Mouse (Mus musculus): ENCODE measurements at regions not wholly inside any gene's neighbourhood (a gene's known extent, or its start where the extent isn't known, plus 50 kb on each side); places are given as distances from the start of the nearest gene placed in this dataset.

GRCm38 (mm10) chr2:159232266-159232665 is 437.7 kb downstream of the Dhx35 start:
- no peaks in the 10 kb centered on the region for H3K4me1 ChIP-seq (ENCODE audit: control insufficient read depth, insufficient read depth, low read length)
- no peak overlapping the region for H3K27ac ChIP-seq (ENCODE audit: insufficient read depth, low read length)
- TF ChIP-seq CTCF (IDR thresholded peaks at IDR 0.05; ENCODE audit: extremely low read depth, insufficient read depth, low read length) (no peak), POLR2A (IDR thresholded peaks at IDR 0.05; ENCODE audit: extremely low read depth, insufficient read depth, low read length) (no peak)
- no peak overlapping the region for H3K4me3 ChIP-seq (ENCODE audit: insufficient read depth, low read length)

- H3K4me3 ChIP-seq (ENCODE audit: insufficient read depth, low read length) = no peak overlapping the region
- H3K27ac ChIP-seq (ENCODE audit: insufficient read depth, low read length) = no peak overlapping the region
- no peak for TF ChIP-seq POLR2A (IDR thresholded peaks at IDR 0.05; ENCODE audit: extremely low read depth, insufficient read depth, low read length)
- no peak for TF ChIP-seq CTCF (IDR thresholded peaks at IDR 0.05; ENCODE audit: extremely low read depth, insufficient read depth, low read length)
- no peaks in the 10 kb centered on the region for H3K4me1 ChIP-seq (ENCODE audit: control insufficient read depth, insufficient read depth, low read length)
Measured at GRCm38 (mm10) chr2:159235000-159235399, 440.4 kb downstream of the Dhx35 start.

GRCm38 (mm10) chr2:159250065-159250464 is 455.5 kb downstream of the Dhx35 start:
- no peak overlapping the region for H3K4me3 ChIP-seq (ENCODE audit: insufficient read depth, low read length)
- H3K27ac ChIP-seq (ENCODE audit: insufficient read depth, low read length) = no peak overlapping the region
- H3K4me1 ChIP-seq (ENCODE audit: control insufficient read depth, insufficient read depth, low read length) = no peaks in the 10 kb centered on the region
- TF ChIP-seq POLR2A (IDR thresholded peaks at IDR 0.05; ENCODE audit: extremely low read depth, insufficient read depth, low read length) = no peak
- no peak for TF ChIP-seq CTCF (IDR thresholded peaks at IDR 0.05; ENCODE audit: extremely low read depth, insufficient read depth, low read length)

GRCm38 (mm10) chr2:159250993-159251665 is 456.5 kb downstream of the Dhx35 start:
- Histone ChIP-seq H3K4me1 (ENCODE audit: control insufficient read depth, insufficient read depth, low read length) (no peaks in the 10 kb centered on the region), H3K4me3 (ENCODE audit: insufficient read depth, low read length) (no peak overlapping the region), H3K27ac (ENCODE audit: insufficient read depth, low read length) (no peak overlapping the region)
- TF ChIP-seq POLR2A (IDR thresholded peaks at IDR 0.05; ENCODE audit: extremely low read depth, insufficient read depth, low read length) = no peak
- TF ChIP-seq CTCF (IDR thresholded peaks at IDR 0.05; ENCODE audit: extremely low read depth, insufficient read depth, low read length) = no peak

- Histone ChIP-seq H3K4me3 (ENCODE audit: insufficient read depth, low read length) (no peak overlapping the region), H3K4me1 (ENCODE audit: control insufficient read depth, insufficient read depth, low read length) (no peaks in the 10 kb centered on the region), H3K27ac (ENCODE audit: insufficient read depth, low read length) (no peak overlapping the region)
- no peak for TF ChIP-seq CTCF (IDR thresholded peaks at IDR 0.05; ENCODE audit: extremely low read depth, insufficient read depth, low read length)
- TF ChIP-seq POLR2A (IDR thresholded peaks at IDR 0.05; ENCODE audit: extremely low read depth, insufficient read depth, low read length) = no peak
Measured at GRCm38 (mm10) chr2:159270221-159271080, 475.8 kb downstream of the Dhx35 start.

GRCm38 (mm10) chr2:159278896-159279295 is 484.3 kb downstream of the Dhx35 start:
- Histone ChIP-seq H3K27ac (ENCODE audit: insufficient read depth, low read length) (no peak overlapping the region), H3K4me1 (ENCODE audit: control insufficient read depth, insufficient read depth, low read length) (no peaks in the 10 kb centered on the region), H3K4me3 (ENCODE audit: insufficient read depth, low read length) (no peak overlapping the region)
- TF ChIP-seq POLR2A (IDR thresholded peaks at IDR 0.05; ENCODE audit: extremely low read depth, insufficient read depth, low read length) (no peak), CTCF (IDR thresholded peaks at IDR 0.05; ENCODE audit: extremely low read depth, insufficient read depth, low read length) (no peak)

GRCm38 (mm10) chr2:159281558-159282320 is 487.1 kb downstream of the Dhx35 start:
- TF ChIP-seq CTCF (IDR thresholded peaks at IDR 0.05; ENCODE audit: extremely low read depth, insufficient read depth, low read length) (no peak), POLR2A (IDR thresholded peaks at IDR 0.05; ENCODE audit: extremely low read depth, insufficient read depth, low read length) (no peak)
- no peak overlapping the region for H3K4me3 ChIP-seq (ENCODE audit: insufficient read depth, low read length)

GRCm38 (mm10) chr2:159284100-159284499 is 489.5 kb downstream of the Dhx35 start:
- H3K4me1 ChIP-seq (ENCODE audit: control insufficient read depth, insufficient read depth, low read length) = no peaks in the 10 kb centered on the region
- no peak for TF ChIP-seq POLR2A (IDR thresholded peaks at IDR 0.05; ENCODE audit: extremely low read depth, insufficient read depth, low read length)
- no peak for TF ChIP-seq CTCF (IDR thresholded peaks at IDR 0.05; ENCODE audit: extremely low read depth, insufficient read depth, low read length)
- no peak overlapping the region for H3K27ac ChIP-seq (ENCODE audit: insufficient read depth, low read length)
- H3K4me3 ChIP-seq (ENCODE audit: insufficient read depth, low read length) = no peak overlapping the region

More at GRCm38 (mm10) chr2:159281558-159282320, 487.1 kb downstream of the Dhx35 start:
- H3K27ac ChIP-seq (ENCODE audit: insufficient read depth, low read length) = no peak overlapping the region
- H3K4me1 ChIP-seq (ENCODE audit: control insufficient read depth, insufficient read depth, low read length) = no peaks in the 10 kb centered on the region

GRCm38 (mm10) chr2:159284525-159285189 is 490.1 kb downstream of the Dhx35 start:
- no peak overlapping the region for H3K4me3 ChIP-seq (ENCODE audit: insufficient read depth, low read length)
- H3K4me1 ChIP-seq (ENCODE audit: control insufficient read depth, insufficient read depth, low read length) = no peaks in the 10 kb centered on the region
- no peak overlapping the region for H3K27ac ChIP-seq (ENCODE audit: insufficient read depth, low read length)
- TF ChIP-seq CTCF (IDR thresholded peaks at IDR 0.05; ENCODE audit: extremely low read depth, insufficient read depth, low read length) = no peak
- no peak for TF ChIP-seq POLR2A (IDR thresholded peaks at IDR 0.05; ENCODE audit: extremely low read depth, insufficient read depth, low read length)

All from cortical plate, adult 2 months (tissue).